Mouse (Mus musculus): ENCODE results near the gene Parp14. TPM values are rescaled to one million over a fixed set of nuclear protein-coding genes. Genes with fewer than 3 reads are reported as not detected.

Gene Parp14
- polyA plus RNA-seq, 1 experiment, result 0.02 TPM

DNA sequence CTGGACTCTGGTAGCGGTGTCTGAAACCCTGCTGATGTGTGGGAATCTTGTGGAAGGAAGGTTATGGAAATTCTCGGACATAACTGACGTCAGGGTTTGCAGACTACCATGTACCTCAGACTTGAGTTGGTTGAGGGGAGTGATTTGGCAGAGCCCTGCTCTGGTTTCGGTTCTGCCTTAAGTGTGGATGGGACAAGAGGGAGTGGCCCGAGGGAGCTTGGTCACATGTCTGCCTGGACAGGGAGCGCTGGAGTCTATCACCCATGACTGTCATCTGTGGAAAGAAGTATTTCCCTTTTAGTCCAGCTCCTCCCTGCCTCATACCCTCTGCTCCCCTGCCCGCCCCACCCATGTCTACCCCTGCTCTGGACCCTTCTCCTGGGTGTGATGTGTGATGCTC is 69.2 kb downstream of the Parp14 start:
- no peaks in the 10 kb centered on the region for H3K79me3 ChIP-seq (ENCODE audit: low read depth)
- H3K4me3 ChIP-seq (ENCODE audit: insufficient read depth, poor library complexity, severe bottlenecking), result no peak overlapping the region
- H3K79me2 ChIP-seq (ENCODE audit: control insufficient read depth, insufficient read depth), result no peaks in the 10 kb centered on the region
- H3ac ChIP-seq (ENCODE audit: control insufficient read depth, insufficient read length, low read depth), result no peak overlapping the region
- H3K27me3 ChIP-seq (ENCODE audit: control insufficient read depth, insufficient read depth, insufficient read length), result no peaks in the 10 kb centered on the region
- H3K36me3 ChIP-seq (ENCODE audit: control insufficient read depth, insufficient read depth), result peaks cover 12% of the 10 kb centered on the region
- TF ChIP-seq FOSL1 (IDR thresholded peaks at IDR 0.05; ENCODE audit: insufficient read depth, low read length, poor library complexity, severe bottlenecking) (no peak), CEBPB (IDR thresholded peaks at IDR 0.05; ENCODE audit: low read depth) (no peak), MYOG (IDR thresholded peaks at IDR 0.05; ENCODE audit: control insufficient read depth, extremely low read depth, insufficient read length) (no peak), MYOD1 (IDR thresholded peaks at IDR 0.05; ENCODE audit: control insufficient read depth, insufficient read length, low read depth) (no peak), USF1 (IDR thresholded peaks at IDR 0.05; ENCODE audit: low read depth) (no peak), CTCF (IDR thresholded peaks at IDR 0.05; ENCODE audit: control insufficient read depth, insufficient read depth, insufficient read length) (no peak), MAX (IDR thresholded peaks at IDR 0.05) (no peak)

DNA sequence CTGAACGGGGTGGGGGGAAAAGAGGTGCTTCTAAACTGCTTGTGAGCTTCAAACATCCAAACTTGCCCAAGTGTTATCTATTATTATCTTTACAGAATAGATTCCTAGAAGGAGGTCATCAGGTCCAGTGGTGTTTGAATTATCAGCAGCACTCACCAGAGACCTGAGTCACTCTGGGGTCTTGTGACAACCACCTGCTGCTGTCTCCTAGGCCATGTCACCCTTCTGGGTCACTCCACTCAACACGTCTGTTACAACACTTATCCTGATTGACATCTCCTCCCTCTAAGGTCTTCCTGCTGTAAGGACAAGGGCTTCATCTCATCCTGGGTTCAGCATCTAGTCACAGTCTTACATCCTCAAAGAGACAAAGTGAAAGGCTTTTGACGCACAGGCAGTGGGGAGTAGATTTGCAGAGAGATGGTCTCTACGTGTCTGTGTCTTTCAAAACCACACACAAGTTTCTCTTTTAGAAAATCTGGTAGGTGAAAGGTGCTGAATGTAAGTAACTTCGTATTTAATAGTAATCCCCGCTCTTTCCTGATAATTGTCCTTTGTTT is 79.3 kb downstream of the Parp14 start:
- Histone ChIP-seq H3K79me2 (ENCODE audit: control insufficient read depth, insufficient read depth) (no peaks in the 10 kb centered on the region), H3K4me3 (ENCODE audit: insufficient read depth, poor library complexity, severe bottlenecking) (no peak overlapping the region), H3K79me3 (ENCODE audit: low read depth) (no peaks in the 10 kb centered on the region), H3ac (ENCODE audit: control insufficient read depth, insufficient read length, low read depth) (no peak overlapping the region), H3K36me3 (ENCODE audit: control insufficient read depth, insufficient read depth) (peaks cover 6% of the 10 kb centered on the region), H3K27me3 (ENCODE audit: control insufficient read depth, insufficient read depth, insufficient read length) (no peaks in the 10 kb centered on the region)
- TF ChIP-seq MAX (IDR thresholded peaks at IDR 0.05), result no peak
- no peak for TF ChIP-seq FOSL1 (IDR thresholded peaks at IDR 0.05; ENCODE audit: insufficient read depth, low read length, poor library complexity, severe bottlenecking)

DNA sequence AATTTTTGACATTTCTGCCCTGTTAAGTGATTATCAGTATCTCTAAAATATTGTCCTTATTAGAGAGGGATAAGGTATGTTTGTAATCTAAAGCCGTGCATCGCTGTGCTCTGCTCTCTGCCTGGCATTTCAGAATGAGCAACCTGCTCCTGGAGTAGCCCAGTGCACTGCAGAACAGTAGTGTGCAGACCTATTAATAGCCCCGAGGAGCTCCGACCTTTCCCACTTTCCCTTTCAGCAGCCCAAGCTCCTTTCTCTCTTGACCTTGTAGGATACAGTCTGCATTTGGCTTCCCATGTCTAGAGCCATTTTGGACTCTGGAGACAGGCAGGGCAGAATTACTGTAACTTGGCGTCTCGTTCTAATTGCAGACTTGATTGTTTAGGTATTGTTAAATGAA is 83.0 kb downstream of the Parp14 start:
- no peaks in the 10 kb centered on the region for H3K27me3 ChIP-seq (ENCODE audit: control insufficient read depth, insufficient read depth, insufficient read length)
- H3ac ChIP-seq (ENCODE audit: control insufficient read depth, insufficient read length, low read depth), result no peak overlapping the region
- peaks cover 13% of the 10 kb centered on the region for H3K79me2 ChIP-seq (ENCODE audit: control insufficient read depth, insufficient read depth)
- H3K4me3 ChIP-seq (ENCODE audit: insufficient read depth, poor library complexity, severe bottlenecking), result no peak overlapping the region
- peaks cover 1% of the 10 kb centered on the region for H3K79me3 ChIP-seq (ENCODE audit: low read depth)
- peaks cover 3% of the 10 kb centered on the region for H3K36me3 ChIP-seq (ENCODE audit: control insufficient read depth, insufficient read depth)
- no peak for TF ChIP-seq MYOG (IDR thresholded peaks at IDR 0.05; ENCODE audit: control insufficient read depth, extremely low read depth, insufficient read length)
- no peak for TF ChIP-seq USF1 (IDR thresholded peaks at IDR 0.05; ENCODE audit: low read depth)
- no peak for TF ChIP-seq FOSL1 (IDR thresholded peaks at IDR 0.05; ENCODE audit: insufficient read depth, low read length, poor library complexity, severe bottlenecking)
- TF ChIP-seq MYOD1 (IDR thresholded peaks at IDR 0.05; ENCODE audit: control insufficient read depth, insufficient read length, low read depth), result no peak
- no peak for TF ChIP-seq MAX (IDR thresholded peaks at IDR 0.05)
- no peak for TF ChIP-seq CEBPB (IDR thresholded peaks at IDR 0.05; ENCODE audit: low read depth)
- TF ChIP-seq CTCF (IDR thresholded peaks at IDR 0.05; ENCODE audit: control insufficient read depth, insufficient read depth, insufficient read length), result no peak

DNA sequence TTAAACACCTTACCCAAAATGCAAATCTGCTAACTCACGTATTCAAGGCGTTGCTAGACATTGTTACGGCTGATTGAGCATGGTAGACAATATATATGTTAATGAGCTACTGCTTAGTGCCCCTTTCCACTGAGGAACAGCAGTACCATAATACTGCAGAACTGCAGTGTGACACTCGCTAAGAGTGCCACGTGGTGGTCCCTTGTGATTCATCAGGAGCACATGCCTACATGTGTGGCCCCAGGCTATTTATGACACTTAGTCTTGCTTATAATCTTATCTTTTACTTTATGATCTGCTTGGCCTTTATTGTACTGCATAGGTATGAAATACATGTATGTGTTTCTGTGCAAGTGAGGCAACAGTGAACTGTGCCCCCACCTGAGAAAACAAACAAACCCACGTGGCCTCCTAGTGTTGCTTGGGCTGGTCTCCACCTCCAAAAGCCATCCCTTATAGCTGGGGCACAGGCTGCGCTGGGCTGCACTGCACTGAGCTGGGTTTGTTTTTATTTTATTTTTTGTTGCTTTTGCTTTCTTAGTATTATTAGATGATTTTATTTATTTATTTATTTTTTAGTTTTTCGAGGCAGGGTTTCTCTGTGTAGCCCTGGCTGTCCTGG is 83.7 kb downstream of the Parp14 start:
- TF ChIP-seq FOSL1 (IDR thresholded peaks at IDR 0.05; ENCODE audit: insufficient read depth, low read length, poor library complexity, severe bottlenecking) (no peak), CTCF (IDR thresholded peaks at IDR 0.05; ENCODE audit: control insufficient read depth, insufficient read depth, insufficient read length) (no peak)

DNA sequence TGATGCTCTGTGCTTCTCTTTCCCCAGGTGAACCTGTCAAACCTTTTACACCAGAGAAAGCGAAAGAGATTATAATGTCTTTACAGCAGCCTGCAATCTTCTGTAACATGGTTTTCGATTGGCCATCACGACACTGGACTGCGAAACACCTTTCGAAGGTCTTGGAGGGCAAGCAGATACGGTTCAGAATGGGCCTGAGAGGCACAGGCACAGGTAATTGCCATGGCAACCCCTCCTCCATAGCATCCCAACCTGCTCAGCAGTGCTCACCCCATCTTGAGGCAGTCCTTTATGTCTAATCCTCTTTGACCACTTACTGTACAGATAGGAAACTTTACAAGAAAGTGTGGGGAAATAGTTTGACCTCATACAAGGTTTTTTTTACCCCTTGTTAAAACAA is 84.2 kb downstream of the Parp14 start:
- Histone ChIP-seq H3ac (ENCODE audit: control insufficient read depth, insufficient read length, low read depth) (no peak overlapping the region), H3K4me3 (ENCODE audit: insufficient read depth, poor library complexity, severe bottlenecking) (no peak overlapping the region), H3K79me2 (ENCODE audit: control insufficient read depth, insufficient read depth) (peaks cover 25% of the 10 kb centered on the region), H3K27me3 (ENCODE audit: control insufficient read depth, insufficient read depth, insufficient read length) (no peaks in the 10 kb centered on the region), H3K36me3 (ENCODE audit: control insufficient read depth, insufficient read depth) (peaks cover 3% of the 10 kb centered on the region), H3K79me3 (ENCODE audit: low read depth) (peaks cover 3% of the 10 kb centered on the region)
- TF ChIP-seq CEBPB (IDR thresholded peaks at IDR 0.05; ENCODE audit: low read depth) (no peak), USF1 (IDR thresholded peaks at IDR 0.05; ENCODE audit: low read depth) (no peak)

More for the DNA sequence above, 83.7 kb downstream of the Parp14 start:
- H3K4me3 ChIP-seq (ENCODE audit: insufficient read depth, poor library complexity, severe bottlenecking), result no peak overlapping the region
- peaks cover 1% of the 10 kb centered on the region for H3K79me3 ChIP-seq (ENCODE audit: low read depth)
- no peaks in the 10 kb centered on the region for H3K27me3 ChIP-seq (ENCODE audit: control insufficient read depth, insufficient read depth, insufficient read length)
- peaks cover 20% of the 10 kb centered on the region for H3K79me2 ChIP-seq (ENCODE audit: control insufficient read depth, insufficient read depth)
- no peak overlapping the region for H3ac ChIP-seq (ENCODE audit: control insufficient read depth, insufficient read length, low read depth)
- peaks cover 3% of the 10 kb centered on the region for H3K36me3 ChIP-seq (ENCODE audit: control insufficient read depth, insufficient read depth)

DNA sequence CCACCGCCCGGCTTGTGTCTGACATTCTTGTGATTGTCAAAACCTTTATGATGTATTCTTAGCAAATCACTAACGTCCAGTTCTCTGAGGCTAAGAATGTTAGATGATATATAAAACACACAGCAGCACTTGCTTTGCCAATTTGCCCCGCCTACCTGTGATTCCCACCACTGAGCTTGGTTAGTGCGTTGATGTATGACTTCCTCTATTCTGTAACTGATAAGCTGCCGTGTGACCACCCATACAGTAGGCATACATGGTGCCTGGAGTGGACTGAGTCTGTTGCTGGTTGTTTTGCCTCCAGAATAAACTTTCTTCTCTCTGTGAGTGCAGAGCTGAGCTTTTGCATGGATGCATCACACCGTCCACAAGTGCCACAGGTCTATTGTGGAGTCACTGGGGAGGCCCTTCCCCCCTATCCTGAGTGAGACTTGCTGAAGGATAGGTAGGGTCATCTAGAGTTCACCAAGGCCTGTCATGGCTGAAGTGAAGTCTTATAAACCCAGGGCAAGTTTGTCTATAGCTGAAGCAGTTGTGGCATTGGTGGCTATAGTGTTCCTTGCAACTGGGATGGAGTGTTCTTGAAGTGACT is 87.1 kb downstream of the Parp14 start:
- Histone ChIP-seq H3K36me3 (ENCODE audit: control insufficient read depth, insufficient read depth) (peaks cover 3% of the 10 kb centered on the region), H3ac (ENCODE audit: control insufficient read depth, insufficient read length, low read depth) (no peak overlapping the region), H3K79me3 (ENCODE audit: low read depth) (peaks cover 10% of the 10 kb centered on the region), H3K27me3 (ENCODE audit: control insufficient read depth, insufficient read depth, insufficient read length) (no peaks in the 10 kb centered on the region), H3K4me3 (ENCODE audit: insufficient read depth, poor library complexity, severe bottlenecking) (no peak overlapping the region), H3K79me2 (ENCODE audit: control insufficient read depth, insufficient read depth) (peaks cover 36% of the 10 kb centered on the region)
- TF ChIP-seq CTCF (IDR thresholded peaks at IDR 0.05; ENCODE audit: control insufficient read depth, insufficient read depth, insufficient read length) (no peak), MYOG (IDR thresholded peaks at IDR 0.05; ENCODE audit: control insufficient read depth, extremely low read depth, insufficient read length) (no peak)

Measured in C2C12 (cell line).